Mouse (Mus musculus): ENCODE measurements at regions not wholly inside any gene's neighbourhood (a gene's known extent, or its start where the extent isn't known, plus 50 kb on each side); places are given as distances from the start of the nearest gene placed in this dataset.

DNA sequence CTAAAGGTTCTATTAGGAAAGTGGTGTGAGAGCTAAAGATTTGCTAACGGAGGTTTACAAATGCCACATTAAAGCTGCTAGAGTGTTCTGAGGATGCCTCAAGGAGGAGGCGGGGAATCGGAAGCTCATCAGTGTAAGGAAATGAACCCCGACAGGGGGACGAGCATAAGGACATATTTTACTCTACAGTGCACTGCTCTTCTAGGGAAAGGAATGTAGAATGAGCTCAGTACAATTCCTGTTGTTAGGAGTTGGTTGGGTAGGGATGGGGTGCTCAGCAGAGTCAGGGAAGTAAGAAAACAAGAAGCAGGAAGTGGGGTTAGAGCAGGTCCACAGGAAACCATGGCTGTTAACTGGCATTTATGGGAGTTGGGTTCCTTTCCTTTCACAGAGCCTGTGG is 54.6 kb downstream of the Mex3b start:
- DNase-seq (ENCODE audit: low spot score) (no peak), ATAC-seq (ENCODE audit: low read depth) (no peak)
- Histone ChIP-seq H3K4me2 (ENCODE audit: low read depth, low read length) (no peak overlapping the region), H3K4me3 (ENCODE audit: low read depth, low read length) (no peak overlapping the region), H3K27me3 (replicated peaks; ENCODE audit: control insufficient read depth, insufficient read depth, low read length) (no peaks in the 10 kb centered on the region), H3K9me3 (ENCODE audit: control insufficient read depth, low read length) (0 out of 2 replicates have a peak, but pooled peaks cover 5% of the 10 kb centered on the region), H3K36me3 (ENCODE audit: control insufficient read depth, insufficient read depth, low read length) (no peaks in the 10 kb centered on the region), H3K9ac (ENCODE audit: low read depth, low read length) (no peak overlapping the region), H3K4me1 (ENCODE audit: control insufficient read depth, insufficient read depth, low read length) (0 out of 2 replicates have a peak, but pooled peaks cover 8% of the 10 kb centered on the region), H3K27ac (replicated peaks; ENCODE audit: low read depth, low read length) (no peak overlapping the region)
- WGBS: 67% methylated on average over 5 of the region's 5 CpGs

DNA sequence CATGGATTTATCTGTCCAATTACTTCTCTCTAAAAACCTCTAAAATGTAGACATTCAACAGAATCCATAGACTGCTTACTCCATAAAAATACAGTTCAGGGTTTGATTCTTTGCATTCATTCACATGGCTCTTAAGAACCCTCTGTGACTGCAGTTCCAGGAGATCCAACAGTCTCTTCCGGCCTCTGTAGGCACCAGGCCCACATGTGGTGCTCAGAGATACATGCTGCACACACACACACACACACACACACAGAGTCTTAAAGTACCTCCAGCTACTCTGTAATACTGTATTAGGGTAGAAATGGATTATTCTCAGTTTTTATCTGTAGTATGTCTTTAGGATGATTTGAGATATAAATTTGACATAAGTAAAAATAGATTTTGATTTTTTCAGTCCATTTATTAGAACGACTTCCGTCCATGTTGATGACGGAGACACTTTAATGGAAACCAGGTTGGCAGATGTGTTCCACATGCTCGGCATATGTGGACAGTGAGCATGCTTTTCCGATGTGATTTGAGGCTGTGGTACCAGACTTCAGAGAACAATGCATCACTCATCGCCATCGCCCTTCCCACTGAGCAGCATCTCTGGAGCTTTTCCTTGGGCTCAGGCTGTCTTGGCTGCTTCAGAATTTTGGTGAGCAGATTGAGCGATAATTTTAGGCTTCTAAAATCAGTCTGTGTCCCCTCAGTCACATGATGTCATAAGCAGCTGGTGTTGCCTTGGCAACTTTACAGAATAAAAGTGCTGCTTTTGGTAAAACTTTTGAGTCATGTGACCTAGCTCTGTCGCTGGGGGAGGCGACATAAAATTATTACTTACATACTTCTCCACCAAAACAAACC is 56.3 kb downstream of the Mex3b start:
- no peak overlapping the region for H3K9ac ChIP-seq (ENCODE audit: low read depth, low read length)
- ATAC-seq (ENCODE audit: low read depth): 0 out of 2 replicates have a peak, but pooled peaks have one; percentile 41

DNA sequence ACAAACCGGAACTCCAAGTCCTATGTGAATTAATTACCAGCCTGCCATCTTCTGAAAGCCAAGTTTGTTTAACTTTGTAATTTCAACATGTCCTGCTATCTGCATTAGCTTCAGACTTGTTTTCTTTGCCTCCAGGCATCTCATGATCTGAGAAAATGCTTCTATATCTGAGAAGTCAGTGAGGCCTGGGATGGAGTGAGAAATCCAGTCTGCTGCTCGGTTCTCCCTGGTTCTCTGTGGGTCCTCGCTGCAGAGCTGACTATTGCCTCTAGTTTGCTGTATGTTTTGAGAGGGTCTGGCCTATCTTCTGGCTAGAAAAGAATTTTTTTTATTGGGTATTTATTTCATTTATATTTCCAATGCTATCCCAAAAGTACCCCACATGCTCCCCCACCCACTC is 57.0 kb downstream of the Mex3b start:
- 41% methylated on average over 3 of the region's 3 CpGs for WGBS
- H3K9me3 ChIP-seq (ENCODE audit: control insufficient read depth, low read length): no peaks in the 10 kb centered on the region
- ATAC-seq (ENCODE audit: low read depth): no peak

More for the DNA sequence above, 56.3 kb downstream of the Mex3b start:
- no peaks in the 10 kb centered on the region for H3K36me3 ChIP-seq (ENCODE audit: control insufficient read depth, insufficient read depth, low read length)
- no peaks in the 10 kb centered on the region for H3K27me3 ChIP-seq (replicated peaks; ENCODE audit: control insufficient read depth, insufficient read depth, low read length)
- WGBS: 26% methylated on average over 11 of the region's 11 CpGs
- H3K27ac ChIP-seq (replicated peaks; ENCODE audit: low read depth, low read length): peak overlapping the region; percentile 66
- H3K4me2 ChIP-seq (ENCODE audit: low read depth, low read length): peak overlapping the region; percentile 3; the same call in 1 of the 2 replicates
- H3K9me3 ChIP-seq (ENCODE audit: control insufficient read depth, low read length): 0 out of 2 replicates have a peak, but pooled peaks cover 4% of the 10 kb centered on the region
- DNase-seq (ENCODE audit: low spot score): peak; percentile 78
- no peak overlapping the region for H3K4me3 ChIP-seq (ENCODE audit: low read depth, low read length)
- H3K4me1 ChIP-seq (ENCODE audit: control insufficient read depth, insufficient read depth, low read length): 0 out of 2 replicates have a peak, but pooled peaks cover 8% of the 10 kb centered on the region

DNA sequence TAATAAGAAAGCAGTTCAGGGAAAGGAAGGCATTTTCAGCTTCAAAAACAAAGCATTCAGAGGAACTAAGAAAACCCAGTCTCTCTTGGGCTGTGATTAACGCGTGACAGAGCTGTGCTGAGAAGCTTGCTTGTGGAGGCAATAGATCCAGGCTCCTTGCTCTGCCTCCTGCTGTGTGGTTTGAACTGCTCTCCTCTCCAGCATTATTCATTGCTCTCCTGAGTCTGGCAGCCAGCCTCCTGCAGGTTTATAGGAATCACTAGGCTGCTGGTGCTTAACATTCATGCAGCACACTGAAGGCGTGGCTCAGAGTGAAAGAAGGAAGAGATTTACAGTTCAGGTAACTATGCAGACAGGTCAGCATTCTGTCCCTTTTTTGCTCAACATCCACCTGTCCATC is 71.2 kb downstream of the Mex3b start:
- WGBS: 40% methylated on average over 3 of the region's 3 CpGs
- ATAC-seq (ENCODE audit: low read depth) (no peak), DNase-seq (ENCODE audit: low spot score) (no peak)
- Histone ChIP-seq H3K9ac (ENCODE audit: low read depth, low read length) (no peak overlapping the region), H3K9me3 (ENCODE audit: control insufficient read depth, low read length) (0 out of 2 replicates have a peak, but pooled peaks cover 5% of the 10 kb centered on the region), H3K4me1 (ENCODE audit: control insufficient read depth, insufficient read depth, low read length) (peaks cover 3% of the 10 kb centered on the region; the same call in 1 of the 2 replicates), H3K27ac (replicated peaks; ENCODE audit: low read depth, low read length) (no peak overlapping the region), H3K4me3 (ENCODE audit: low read depth, low read length) (no peak overlapping the region), H3K36me3 (ENCODE audit: control insufficient read depth, insufficient read depth, low read length) (no peaks in the 10 kb centered on the region), H3K4me2 (ENCODE audit: low read depth, low read length) (no peak overlapping the region), H3K27me3 (replicated peaks; ENCODE audit: control insufficient read depth, insufficient read depth, low read length) (no peaks in the 10 kb centered on the region)

More for the DNA sequence above, 57.0 kb downstream of the Mex3b start:
- no peak overlapping the region for H3K9ac ChIP-seq (ENCODE audit: low read depth, low read length)
- no peaks in the 10 kb centered on the region for H3K27me3 ChIP-seq (replicated peaks; ENCODE audit: control insufficient read depth, insufficient read depth, low read length)
- peak overlapping the region; percentile 66 for H3K27ac ChIP-seq (replicated peaks; ENCODE audit: low read depth, low read length)
- no peak overlapping the region for H3K4me3 ChIP-seq (ENCODE audit: low read depth, low read length)
- H3K36me3 ChIP-seq (ENCODE audit: control insufficient read depth, insufficient read depth, low read length): no peaks in the 10 kb centered on the region
- H3K4me1 ChIP-seq (ENCODE audit: control insufficient read depth, insufficient read depth, low read length): 0 out of 2 replicates have a peak, but pooled peaks cover 8% of the 10 kb centered on the region
- H3K4me2 ChIP-seq (ENCODE audit: low read depth, low read length): peak overlapping the region; percentile 3; the same call in 1 of the 2 replicates
- no peak for DNase-seq (ENCODE audit: low spot score)

DNA sequence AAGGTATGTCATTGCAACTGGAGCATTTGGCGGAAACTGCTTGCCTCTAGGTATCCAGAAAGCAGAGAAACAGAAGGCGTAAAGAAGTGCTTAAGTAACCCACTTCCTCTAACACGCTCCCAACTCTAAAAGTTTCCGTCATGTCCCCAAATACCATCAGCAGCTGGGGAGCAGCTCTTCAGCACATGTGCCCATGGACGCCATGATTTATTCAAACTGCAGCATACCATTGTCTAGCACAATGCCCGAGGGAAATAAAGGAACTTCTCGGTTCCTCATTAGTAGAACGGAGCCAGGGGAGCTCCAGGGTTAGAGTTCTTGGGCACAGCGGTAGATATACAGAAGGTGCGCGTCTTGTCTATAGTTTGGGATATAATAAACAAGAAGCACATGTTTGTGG is 72.4 kb downstream of the Mex3b start:
- Histone ChIP-seq H3K9me3 (ENCODE audit: control insufficient read depth, low read length) (no peaks in the 10 kb centered on the region), H3K27ac (replicated peaks; ENCODE audit: low read depth, low read length) (no peak overlapping the region), H3K9ac (ENCODE audit: low read depth, low read length) (no peak overlapping the region), H3K4me3 (ENCODE audit: low read depth, low read length) (no peak overlapping the region), H3K36me3 (ENCODE audit: control insufficient read depth, insufficient read depth, low read length) (no peaks in the 10 kb centered on the region), H3K27me3 (replicated peaks; ENCODE audit: control insufficient read depth, insufficient read depth, low read length) (no peaks in the 10 kb centered on the region), H3K4me1 (ENCODE audit: control insufficient read depth, insufficient read depth, low read length) (peaks cover 3% of the 10 kb centered on the region; the same call in 1 of the 2 replicates), H3K4me2 (ENCODE audit: low read depth, low read length) (no peak overlapping the region)
- DNase-seq (ENCODE audit: low spot score) (peak; percentile 69), ATAC-seq (ENCODE audit: low read depth) (no peak)
- 67% methylated on average over 11 of the region's 11 CpGs for WGBS

DNA sequence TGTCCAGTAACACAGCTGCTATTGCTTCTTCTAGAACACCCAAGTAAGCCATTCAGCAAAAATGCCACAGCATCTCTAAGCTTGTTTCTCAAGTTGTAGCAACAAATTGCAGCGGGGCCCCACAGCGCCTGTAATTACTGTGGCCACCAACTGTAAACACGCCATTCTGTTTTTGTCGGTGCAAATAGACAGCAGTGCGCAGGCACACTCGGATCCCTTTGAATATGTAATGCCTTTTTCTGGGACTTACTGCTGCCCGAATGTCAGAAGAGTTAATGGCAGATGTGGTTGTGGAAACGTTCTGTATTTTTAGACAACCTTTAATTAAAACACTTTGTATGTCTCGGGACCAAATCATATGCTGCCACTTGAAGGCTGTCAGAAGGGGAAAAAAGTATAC is 76.2 kb downstream of the Mex3b start:
- Histone ChIP-seq H3K9ac (ENCODE audit: low read depth, low read length) (no peak overlapping the region), H3K4me3 (ENCODE audit: low read depth, low read length) (no peak overlapping the region), H3K9me3 (ENCODE audit: control insufficient read depth, low read length) (no peaks in the 10 kb centered on the region), H3K4me2 (ENCODE audit: low read depth, low read length) (no peak overlapping the region), H3K27ac (replicated peaks; ENCODE audit: low read depth, low read length) (no peak overlapping the region), H3K4me1 (ENCODE audit: control insufficient read depth, insufficient read depth, low read length) (peaks cover 3% of the 10 kb centered on the region; the same call in 1 of the 2 replicates), H3K27me3 (replicated peaks; ENCODE audit: control insufficient read depth, insufficient read depth, low read length) (no peaks in the 10 kb centered on the region), H3K36me3 (ENCODE audit: control insufficient read depth, insufficient read depth, low read length) (no peaks in the 10 kb centered on the region)
- DNase-seq (ENCODE audit: low spot score) (peak; percentile 53), ATAC-seq (ENCODE audit: low read depth) (0 out of 2 replicates have a peak, but pooled peaks have one; percentile 44)
- WGBS: 61% methylated on average over 9 of the region's 9 CpGs

DNA sequence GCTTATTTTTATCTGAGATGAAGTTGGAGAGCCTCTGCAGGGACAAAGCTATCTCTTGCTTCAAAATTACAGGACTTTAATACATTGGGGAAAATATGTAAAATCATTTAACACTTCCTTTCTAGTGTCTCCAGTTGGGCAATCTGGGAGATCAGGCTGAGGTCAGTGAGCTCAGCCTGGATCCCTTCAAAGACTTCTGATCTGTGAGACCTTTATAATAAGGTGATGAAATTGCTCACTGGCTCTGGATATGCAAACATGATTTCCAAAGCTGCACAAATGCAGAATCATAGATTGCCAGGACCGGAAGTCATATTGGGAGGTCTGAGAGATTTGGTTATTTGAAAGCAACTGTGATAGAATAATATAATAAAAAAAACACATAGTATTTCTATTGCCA is 76.7 kb downstream of the Mex3b start:
- Histone ChIP-seq H3K4me2 (ENCODE audit: low read depth, low read length) (no peak overlapping the region), H3K9me3 (ENCODE audit: control insufficient read depth, low read length) (no peaks in the 10 kb centered on the region), H3K4me1 (ENCODE audit: control insufficient read depth, insufficient read depth, low read length) (peaks cover 3% of the 10 kb centered on the region; the same call in 1 of the 2 replicates), H3K27ac (replicated peaks; ENCODE audit: low read depth, low read length) (no peak overlapping the region), H3K36me3 (ENCODE audit: control insufficient read depth, insufficient read depth, low read length) (no peaks in the 10 kb centered on the region), H3K9ac (ENCODE audit: low read depth, low read length) (no peak overlapping the region), H3K4me3 (ENCODE audit: low read depth, low read length) (no peak overlapping the region), H3K27me3 (replicated peaks; ENCODE audit: control insufficient read depth, insufficient read depth, low read length) (no peaks in the 10 kb centered on the region)
- ATAC-seq (ENCODE audit: low read depth): no peak
- WGBS: 76% methylated on average over 1 of the region's 1 CpGs
- DNase-seq (ENCODE audit: low spot score): no peak

DNA sequence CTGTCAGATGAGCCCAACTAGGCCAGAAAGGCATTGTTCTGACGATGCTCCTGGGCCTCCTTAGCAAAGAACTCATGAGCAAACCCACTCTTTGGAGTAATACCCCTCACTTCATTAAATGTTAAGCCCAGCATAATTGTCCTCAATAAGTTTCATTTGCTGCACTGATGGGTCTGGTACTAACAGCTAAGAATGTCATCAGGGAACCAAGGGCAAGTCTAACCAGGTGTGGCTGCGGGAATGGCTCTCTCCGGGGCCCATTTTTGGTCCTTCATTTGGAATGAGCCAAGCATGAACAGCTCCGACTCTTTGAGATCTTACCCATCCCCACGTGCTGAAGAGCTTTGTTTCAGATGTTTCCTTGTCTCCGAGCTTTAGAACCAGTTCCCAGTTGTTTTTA is 82.2 kb downstream of the Mex3b start:
- WGBS: 82% methylated on average over 6 of the region's 6 CpGs
- ATAC-seq (ENCODE audit: low read depth) (no peak), DNase-seq (ENCODE audit: low spot score) (no peak)
- no peak overlapping the region for H3K4me3 ChIP-seq (ENCODE audit: low read depth, low read length)
- no peaks in the 10 kb centered on the region for H3K36me3 ChIP-seq (ENCODE audit: control insufficient read depth, insufficient read depth, low read length)
- H3K4me2 ChIP-seq (ENCODE audit: low read depth, low read length): no peak overlapping the region
- H3K9me3 ChIP-seq (ENCODE audit: control insufficient read depth, low read length): no peaks in the 10 kb centered on the region
- no peaks in the 10 kb centered on the region for H3K27me3 ChIP-seq (replicated peaks; ENCODE audit: control insufficient read depth, insufficient read depth, low read length)
- no peak overlapping the region for H3K9ac ChIP-seq (ENCODE audit: low read depth, low read length)
- no peak overlapping the region for H3K27ac ChIP-seq (replicated peaks; ENCODE audit: low read depth, low read length)
- no peaks in the 10 kb centered on the region for H3K4me1 ChIP-seq (ENCODE audit: control insufficient read depth, insufficient read depth, low read length)
